Mouse (Mus musculus) urinary bladder, postnatal 0 days (tissue): ENCODE measurements around the gene Ypel5. TPM values are rescaled to one million over a fixed set of nuclear protein-coding genes. Genes with fewer than 3 reads are reported as not detected.

Experiments used
- polyA plus RNA-seq: library from polyadenylated mRNA; unstranded; fragments of >200 nt; fragmentation: Nextera tagmentation; extraction: Ambion mirVana; gene quantifications from 2 replicates; pipeline ENCODE4 v1.2.1, GENCODE M21; 2015

The Ypel5 gene
- polyA plus RNA-seq: 57.5 and 60.3 TPM in 2 replicates

GRCm38 (mm10) chr17:72836158-72837115 is at the start of gene Ypel5:
Ypel5 (plus strand) TSS chr17:72836453.

Other genes starting within 250 kb of the Ypel5 start
- 0.04 and 0.11 TPM in 2 replicates for gene Alk, start 231.8 kb upstream of the Ypel5 start, polyA plus RNA-seq
- gene Lbh, start 81.9 kb downstream of the Ypel5 start, polyA plus RNA-seq: 3.5 and 4.2 TPM in 2 replicates